Mouse (Mus musculus): ENCODE results near the gene Ank2. TPM values are rescaled to one million over a fixed set of nuclear protein-coding genes. Genes with fewer than 3 reads are reported as not detected.

The Ank2 gene
- total and polyA plus RNA-seq, 3 experiments, result 18.9 to 95.5 (median 57.8) TPM

GRCm38 (mm10) chr3:127515251-127515650 is 16.1 kb upstream of the Ank2 start:
- Histone ChIP-seq H3K4me3 (ENCODE audit: low read depth, low read length) (no peak overlapping the region), H3K4me1 (ENCODE audit: insufficient read depth, low read depth, low read length) (peaks cover 67% of the 10 kb centered on the region), H3K9me3 (replicated peaks) (no peaks in the 10 kb centered on the region), H3K36me3 (replicated peaks) (no peaks in the 10 kb centered on the region), H3K27me3 (ENCODE audit: insufficient read depth, low read length) (no peaks in the 10 kb centered on the region)
- ATAC-seq (ENCODE audit: extremely low read depth, insufficient number of reproducible peaks, low FRiP score, poor library complexity, severe bottlenecking) (no peak), DNase-seq (ENCODE audit: low spot score) (no peak)
- TF ChIP-seq TAL1 (conservative IDR thresholded peaks at IDR 0.05; ENCODE audit: low read depth, low read length) (no peak), POLR2AphosphoS5 (IDR thresholded peaks at IDR 0.05; ENCODE audit: insufficient replicate concordance, low read depth, low read length) (no peak), GATA1 (IDR thresholded peaks at IDR 0.05; ENCODE audit: borderline replicate concordance, low read length) (no peak), CTCF (IDR thresholded peaks at IDR 0.05; ENCODE audit: low read depth, low read length) (no peak), GATA2 (IDR thresholded peaks at IDR 0.05; ENCODE audit: borderline replicate concordance, low read depth, low read length) (no peak)

- Histone ChIP-seq H3K4me3 (ENCODE audit: low read depth, low read length) (no peak overlapping the region), H3K9me3 (replicated peaks) (no peaks in the 10 kb centered on the region), H3K36me3 (replicated peaks) (no peaks in the 10 kb centered on the region), H3K27me3 (ENCODE audit: insufficient read depth, low read length) (no peaks in the 10 kb centered on the region), H3K4me1 (ENCODE audit: insufficient read depth, low read depth, low read length) (peaks cover 62% of the 10 kb centered on the region)
- DNase-seq (ENCODE audit: low spot score), result no peak
- ATAC-seq (ENCODE audit: extremely low read depth, insufficient number of reproducible peaks, low FRiP score, poor library complexity, severe bottlenecking), result peak; percentile 24; the same call in 1 of the 2 replicates
- TF ChIP-seq GATA1 (IDR thresholded peaks at IDR 0.05; ENCODE audit: borderline replicate concordance, low read length) (no peak), TAL1 (conservative IDR thresholded peaks at IDR 0.05; ENCODE audit: low read depth, low read length) (no peak), CTCF (IDR thresholded peaks at IDR 0.05; ENCODE audit: low read depth, low read length) (no peak), GATA2 (IDR thresholded peaks at IDR 0.05; ENCODE audit: borderline replicate concordance, low read depth, low read length) (no peak), POLR2AphosphoS5 (IDR thresholded peaks at IDR 0.05; ENCODE audit: insufficient replicate concordance, low read depth, low read length) (no peak)
Measured at GRCm38 (mm10) chr3:127513699-127514098, 14.5 kb upstream of the Ank2 start.

GRCm38 (mm10) chr3:127512794-127513335 is 13.7 kb upstream of the Ank2 start:
- Histone ChIP-seq H3K36me3 (replicated peaks) (no peaks in the 10 kb centered on the region), H3K9me3 (replicated peaks) (no peaks in the 10 kb centered on the region), H3K4me3 (ENCODE audit: low read depth, low read length) (no peak overlapping the region), H3K4me1 (ENCODE audit: insufficient read depth, low read depth, low read length) (peaks cover 62% of the 10 kb centered on the region), H3K27me3 (ENCODE audit: insufficient read depth, low read length) (no peaks in the 10 kb centered on the region)
- DNase-seq (ENCODE audit: low spot score) (no peak), ATAC-seq (ENCODE audit: extremely low read depth, insufficient number of reproducible peaks, low FRiP score, poor library complexity, severe bottlenecking) (no peak)
- no peak for TF ChIP-seq GATA2 (IDR thresholded peaks at IDR 0.05; ENCODE audit: borderline replicate concordance, low read depth, low read length)
- TF ChIP-seq TAL1 (conservative IDR thresholded peaks at IDR 0.05; ENCODE audit: low read depth, low read length), result no peak
- no peak for TF ChIP-seq GATA1 (IDR thresholded peaks at IDR 0.05; ENCODE audit: borderline replicate concordance, low read length)
- TF ChIP-seq POLR2AphosphoS5 (IDR thresholded peaks at IDR 0.05; ENCODE audit: insufficient replicate concordance, low read depth, low read length), result no peak
- TF ChIP-seq CTCF (IDR thresholded peaks at IDR 0.05; ENCODE audit: low read depth, low read length), result no peak

- Histone ChIP-seq H3K4me3 (ENCODE audit: low read depth, low read length) (no peak overlapping the region), H3K4me1 (ENCODE audit: insufficient read depth, low read depth, low read length) (peaks cover 59% of the 10 kb centered on the region), H3K9me3 (replicated peaks) (no peaks in the 10 kb centered on the region), H3K36me3 (replicated peaks) (no peaks in the 10 kb centered on the region), H3K27me3 (ENCODE audit: insufficient read depth, low read length) (no peaks in the 10 kb centered on the region)
- TF ChIP-seq CTCF (IDR thresholded peaks at IDR 0.05; ENCODE audit: low read depth, low read length) (no peak), GATA1 (IDR thresholded peaks at IDR 0.05; ENCODE audit: borderline replicate concordance, low read length) (no peak), TAL1 (conservative IDR thresholded peaks at IDR 0.05; ENCODE audit: low read depth, low read length) (no peak), POLR2AphosphoS5 (IDR thresholded peaks at IDR 0.05; ENCODE audit: insufficient replicate concordance, low read depth, low read length) (no peak), GATA2 (IDR thresholded peaks at IDR 0.05; ENCODE audit: borderline replicate concordance, low read depth, low read length) (no peak)
- DNase-seq (ENCODE audit: low spot score), result no peak
- no peak for ATAC-seq (ENCODE audit: extremely low read depth, insufficient number of reproducible peaks, low FRiP score, poor library complexity, severe bottlenecking)
Measured at GRCm38 (mm10) chr3:127511786-127512746, 12.9 kb upstream of the Ank2 start.

GRCm38 (mm10) chr3:127507878-127508783 is 9.0 kb upstream of the Ank2 start:
- H3K4me3 ChIP-seq (ENCODE audit: low read depth, low read length), result no peak overlapping the region
- no peaks in the 10 kb centered on the region for H3K36me3 ChIP-seq (replicated peaks)
- TF ChIP-seq CTCF (IDR thresholded peaks at IDR 0.05; ENCODE audit: low read depth, low read length) (no peak), TAL1 (conservative IDR thresholded peaks at IDR 0.05; ENCODE audit: low read depth, low read length) (0 out of 2 replicates have a peak, but pooled peaks have one; percentile 15), GATA2 (IDR thresholded peaks at IDR 0.05; ENCODE audit: borderline replicate concordance, low read depth, low read length) (no peak), GATA1 (IDR thresholded peaks at IDR 0.05; ENCODE audit: borderline replicate concordance, low read length) (no peak), POLR2AphosphoS5 (IDR thresholded peaks at IDR 0.05; ENCODE audit: insufficient replicate concordance, low read depth, low read length) (no peak)
- no peaks in the 10 kb centered on the region for H3K27me3 ChIP-seq (ENCODE audit: insufficient read depth, low read length)
- ATAC-seq (ENCODE audit: extremely low read depth, insufficient number of reproducible peaks, low FRiP score, poor library complexity, severe bottlenecking), result peak; percentile 67
- no peak for DNase-seq (ENCODE audit: low spot score)
- peaks cover 37% of the 10 kb centered on the region for H3K4me1 ChIP-seq (ENCODE audit: insufficient read depth, low read depth, low read length)
- H3K9me3 ChIP-seq (replicated peaks), result 0 out of 2 replicates have a peak, but pooled peaks cover 3% of the 10 kb centered on the region

All from G1E (cell line).